Mouse (Mus musculus) spleen, postnatal 4 days (tissue): ENCODE data around the gene Slc8a1.

ENCODE experiments used
- DNase-seq, 2 experiments: peaks; one replicate each; pipeline ENCODE4 v3.0.0; 2022; ENCODE audit warnings: low spot score in 2 of 2

Gene Slc8a1

DNA sequence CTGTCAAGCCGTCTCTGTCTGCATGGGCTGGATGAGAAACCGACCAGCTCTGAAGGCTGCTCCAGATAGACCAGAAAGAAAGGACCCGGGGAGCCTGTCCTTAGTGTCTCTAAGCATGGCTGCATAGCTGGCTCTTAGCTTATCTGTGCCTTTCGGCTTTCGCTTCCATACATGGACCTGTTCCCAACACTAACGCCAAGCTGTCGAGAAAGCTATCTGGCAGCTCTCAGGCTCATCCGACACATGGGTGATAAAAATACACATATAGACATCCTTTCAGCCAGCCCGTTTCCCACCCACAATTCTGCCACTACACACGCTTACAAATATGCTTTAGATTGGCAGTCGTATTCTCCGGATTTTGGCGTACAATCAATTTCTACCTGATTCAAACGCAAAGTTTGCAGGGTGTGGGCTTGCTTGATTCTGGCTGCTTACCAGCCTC is at the start of gene Slc8a1:
TSS of gene Slc8a1 (minus strand) at position 67 of the 445 bp plus-strand sequence.
- no peak for DNase-seq

DNA sequence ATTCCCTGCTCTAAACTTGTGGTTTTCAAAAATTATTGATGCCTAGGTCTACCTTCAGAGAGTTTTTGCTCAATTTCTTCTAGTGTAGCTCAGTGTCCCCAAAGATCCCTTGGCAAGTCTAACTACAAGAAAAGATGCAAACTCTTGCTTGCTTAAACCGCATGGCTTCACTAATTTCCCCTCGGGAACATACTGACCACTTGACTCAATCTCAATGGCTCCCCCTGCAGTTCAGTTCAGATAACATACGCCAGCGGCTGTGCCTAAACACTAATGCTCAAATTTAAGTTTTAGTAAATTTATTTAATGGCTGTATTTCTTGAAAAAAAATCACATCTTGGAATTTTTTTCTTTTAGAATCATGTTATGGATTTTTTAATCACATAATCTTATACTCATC is 49.2 kb upstream of the Slc8a1 start:
- DNase-seq: peak in 1 of 2 experiments; percentile 24

DNA sequence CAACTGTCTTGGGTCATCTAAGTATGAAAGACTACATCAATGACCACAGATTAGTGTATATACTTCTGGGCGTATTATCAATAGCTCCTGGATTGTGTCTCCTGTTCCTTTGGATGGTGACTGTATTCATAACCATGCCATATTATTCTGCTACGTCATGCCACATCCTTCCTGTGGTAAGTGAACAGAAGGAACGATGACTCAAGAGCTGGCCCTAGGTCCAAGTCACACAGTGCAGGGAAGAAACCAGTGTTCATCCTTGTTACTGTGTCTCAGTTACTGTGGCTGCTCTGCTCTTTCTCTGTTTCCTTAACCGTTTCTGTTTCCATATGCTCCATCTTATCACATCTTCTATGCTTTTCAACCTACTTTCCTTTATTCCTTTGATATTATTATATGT is 44.1 kb upstream of the Slc8a1 start:
- DNase-seq: no peak

DNA sequence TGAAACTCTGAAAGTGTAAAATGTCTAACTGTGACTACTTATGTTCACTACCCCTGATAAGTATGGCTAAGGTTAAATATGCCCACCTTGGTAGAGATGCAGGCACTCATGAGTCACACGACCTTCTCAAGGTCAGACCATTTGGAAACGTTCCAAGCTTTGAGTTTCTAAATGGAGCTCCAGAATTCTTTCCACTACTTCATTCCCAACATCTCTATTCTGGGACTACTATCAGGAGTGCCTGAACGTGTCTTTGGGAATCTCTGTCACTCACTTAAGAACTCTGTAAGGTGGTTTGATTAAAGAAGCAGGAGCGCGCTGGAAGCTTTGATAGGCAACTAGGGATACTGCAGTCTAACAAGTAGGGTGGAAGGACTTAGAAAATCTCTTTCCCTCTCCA is 43.3 kb upstream of the Slc8a1 start:
- no peak for DNase-seq

DNA sequence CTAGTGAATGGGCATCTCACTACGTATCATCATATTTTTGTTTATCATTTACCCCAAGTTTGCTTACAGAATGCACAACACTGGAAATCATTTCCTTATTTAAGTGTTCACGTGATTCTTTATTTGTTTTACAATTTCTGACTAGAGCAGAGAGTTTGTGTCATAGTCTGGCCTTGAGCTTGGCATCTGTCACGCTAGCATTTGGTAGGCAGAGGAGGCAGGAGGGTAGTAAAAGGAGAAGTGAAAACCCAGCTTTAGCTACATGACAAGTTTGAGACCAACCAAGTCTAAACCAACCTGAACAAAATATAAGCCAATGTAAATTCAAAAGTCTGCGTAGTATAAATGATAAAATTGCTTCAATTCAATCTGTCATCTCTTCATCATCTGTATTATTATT is 41.7 kb upstream of the Slc8a1 start:
- no peak for DNase-seq

DNA sequence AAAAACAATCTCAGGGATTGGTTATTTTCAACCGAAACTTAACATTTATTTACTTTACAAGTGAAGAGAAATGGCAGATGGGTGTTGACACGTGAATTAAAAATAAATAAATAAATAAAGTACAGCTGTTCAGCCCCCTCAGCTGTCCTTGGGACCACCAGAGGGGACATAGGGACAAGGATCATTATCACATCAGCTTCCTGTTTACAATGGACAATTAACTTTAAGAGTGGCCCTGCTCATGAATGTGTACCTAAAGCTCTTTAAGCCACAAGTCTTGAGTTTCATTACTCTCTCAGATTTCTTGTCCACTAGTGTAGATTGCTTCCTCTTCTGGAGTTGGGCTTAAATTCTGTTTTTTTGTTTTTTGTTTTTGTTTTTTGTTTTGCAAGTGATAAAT is 12.5 kb upstream of the Slc8a1 start:
- no peak for DNase-seq

DNA sequence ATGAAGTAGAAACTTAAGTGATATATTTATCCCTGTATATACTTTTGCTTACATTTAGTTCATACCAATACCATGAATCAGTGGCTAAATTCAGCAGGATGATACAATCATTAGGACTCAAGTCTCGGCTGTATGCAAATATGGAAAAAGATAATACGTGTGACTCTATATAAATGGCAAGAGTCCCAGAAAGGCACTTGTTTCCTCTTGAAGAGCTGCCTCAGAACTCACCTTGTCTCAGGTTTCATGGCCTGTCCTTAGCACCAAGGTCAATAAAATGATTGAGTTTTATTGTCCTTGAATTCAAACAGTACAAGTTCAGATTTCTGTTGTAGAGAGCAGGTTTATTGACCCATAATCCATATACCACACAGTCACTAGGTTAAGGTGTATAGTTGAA is 4.9 kb upstream of the Slc8a1 start:
- DNase-seq: no peak

DNA sequence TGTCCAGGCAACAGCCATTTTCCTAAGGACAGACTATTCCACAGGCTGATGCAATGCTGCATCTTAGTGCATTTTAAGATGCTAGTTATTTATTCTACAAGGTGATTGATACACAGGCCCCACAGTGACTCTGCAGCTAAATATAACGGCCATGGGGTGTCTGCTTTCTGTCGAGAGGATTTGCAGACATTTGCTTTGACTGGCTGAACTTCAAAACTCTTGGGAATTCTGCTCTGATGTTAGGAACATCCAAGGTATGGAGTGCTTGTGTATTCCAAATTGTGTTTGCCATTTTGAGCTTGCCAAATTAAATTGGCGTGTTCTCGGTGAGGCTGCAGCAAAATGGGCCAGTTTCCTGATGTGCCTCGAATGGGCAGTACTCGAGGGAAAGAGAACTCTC is 2.4 kb upstream of the Slc8a1 start:
- no peak for DNase-seq

DNA sequence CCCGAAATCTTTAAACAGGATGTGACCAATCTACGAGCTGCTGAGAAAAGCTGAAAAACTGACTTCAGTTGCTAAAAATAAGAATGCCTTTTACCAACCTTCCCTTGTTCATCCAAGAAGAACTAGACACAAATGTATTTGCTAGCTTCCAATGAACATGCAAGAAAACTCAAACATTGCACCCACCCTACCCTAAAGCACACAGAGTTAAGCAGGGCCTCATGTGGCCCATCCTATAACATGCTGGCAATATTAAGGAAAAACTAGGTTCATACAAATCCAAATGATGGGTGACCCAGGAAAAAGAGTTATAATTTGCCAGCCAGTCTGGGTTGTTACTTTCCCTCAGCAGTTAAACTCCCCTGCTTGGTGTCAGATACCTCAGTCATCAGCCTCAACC is 398 bp downstream of the Slc8a1 start:
- DNase-seq: no peak

DNA sequence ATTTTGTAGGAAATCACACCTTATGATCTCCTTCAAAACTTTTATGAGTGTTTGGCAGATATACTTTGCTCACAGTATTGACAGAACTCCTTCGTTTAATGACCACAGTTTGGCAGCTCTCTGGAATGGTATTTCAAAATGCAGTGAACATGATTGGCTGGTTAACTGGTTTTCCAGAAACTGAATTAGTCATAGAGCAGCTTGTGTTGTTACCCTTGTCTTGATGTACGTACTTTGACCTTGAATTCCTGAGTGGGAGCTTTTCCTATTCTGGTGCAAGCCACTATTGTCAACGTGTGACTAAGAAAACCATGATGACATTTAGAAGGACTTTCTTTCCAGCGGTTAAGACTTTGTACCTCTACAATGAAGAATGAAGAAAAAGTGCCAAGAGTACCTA is 868 bp downstream of the Slc8a1 start:
- no peak for DNase-seq

DNA sequence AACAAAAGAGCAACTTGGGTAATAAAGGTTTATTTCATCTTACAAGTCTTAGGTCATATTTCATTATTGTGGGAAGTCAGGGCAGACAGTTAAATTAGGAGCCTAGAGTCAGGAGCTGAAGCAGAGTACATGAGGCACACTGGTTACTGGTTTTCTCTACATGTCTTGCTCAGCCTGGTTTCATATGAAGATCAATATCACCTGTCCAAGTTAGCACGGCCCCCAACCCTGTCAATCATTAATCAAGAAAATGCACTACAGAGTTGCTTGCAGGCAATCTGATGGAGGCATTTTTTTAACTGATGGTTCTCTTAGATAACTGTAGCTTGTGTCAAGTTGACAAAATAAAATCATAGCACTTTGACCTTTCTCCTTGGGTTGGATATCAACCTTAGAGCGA is 2.6 kb downstream of the Slc8a1 start:
- no peak for DNase-seq

DNA sequence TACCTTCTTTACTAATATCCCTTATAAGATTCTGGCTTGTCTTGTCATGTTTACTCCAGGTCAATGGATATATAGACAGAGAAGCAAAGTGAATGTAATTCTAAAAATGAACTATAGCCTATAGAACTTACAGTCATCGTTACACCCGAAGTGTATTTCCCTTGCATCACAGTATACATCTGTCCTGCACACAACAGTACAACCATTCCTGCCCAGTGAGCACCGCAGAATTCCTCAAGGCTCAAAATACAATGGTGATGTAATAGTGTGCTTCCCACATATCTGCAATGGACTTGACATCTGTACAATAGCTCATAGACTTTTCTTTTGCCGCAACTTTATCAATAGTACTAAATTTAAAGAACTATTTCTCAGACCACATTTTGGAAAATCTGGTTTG is 8.3 kb downstream of the Slc8a1 start:
- DNase-seq: no peak

DNA sequence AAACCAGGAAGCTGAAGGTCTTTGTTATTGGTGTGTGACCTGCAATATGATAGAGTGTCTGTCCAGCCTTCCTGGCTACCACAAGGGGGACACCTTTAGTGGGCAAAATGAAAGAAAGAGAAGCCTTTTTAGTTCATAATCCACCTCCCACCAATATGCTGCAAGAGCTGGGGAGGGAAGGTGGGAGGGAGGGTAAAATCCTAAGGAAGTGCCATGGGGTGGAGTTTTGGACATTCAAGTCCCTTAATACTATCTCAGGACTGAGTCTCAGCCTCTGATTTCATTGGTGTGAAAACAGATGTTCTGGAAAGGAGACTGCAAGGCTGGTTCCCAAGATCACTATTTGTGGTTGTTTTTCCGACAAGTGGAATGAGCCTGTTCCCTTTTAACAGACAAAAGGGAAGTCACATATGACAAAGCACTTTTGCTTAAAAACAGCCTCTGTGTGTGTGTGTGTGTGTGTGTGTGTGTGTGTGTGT is 25.9 kb downstream of the Slc8a1 start:
- no peak for DNase-seq

DNA sequence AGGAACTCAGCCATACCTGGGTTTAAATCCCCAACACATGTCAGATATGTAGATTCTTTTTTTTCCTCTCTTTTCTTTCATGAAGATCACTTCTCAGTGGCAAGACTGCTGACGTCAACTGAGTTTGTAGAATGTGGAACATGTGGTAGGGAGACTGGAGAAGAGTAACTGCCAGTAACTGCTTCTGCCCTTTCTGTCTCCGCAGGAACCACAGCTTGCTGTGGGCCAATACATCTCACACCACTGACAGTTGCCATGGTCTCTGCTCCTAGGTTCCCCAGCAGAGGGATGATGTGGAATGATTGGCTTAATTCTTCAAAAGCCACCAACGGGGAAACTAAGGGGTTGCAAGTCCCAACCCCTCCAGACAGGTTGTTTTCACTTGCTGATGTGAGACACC is 33.4 kb downstream of the Slc8a1 start:
- no peak for DNase-seq

DNA sequence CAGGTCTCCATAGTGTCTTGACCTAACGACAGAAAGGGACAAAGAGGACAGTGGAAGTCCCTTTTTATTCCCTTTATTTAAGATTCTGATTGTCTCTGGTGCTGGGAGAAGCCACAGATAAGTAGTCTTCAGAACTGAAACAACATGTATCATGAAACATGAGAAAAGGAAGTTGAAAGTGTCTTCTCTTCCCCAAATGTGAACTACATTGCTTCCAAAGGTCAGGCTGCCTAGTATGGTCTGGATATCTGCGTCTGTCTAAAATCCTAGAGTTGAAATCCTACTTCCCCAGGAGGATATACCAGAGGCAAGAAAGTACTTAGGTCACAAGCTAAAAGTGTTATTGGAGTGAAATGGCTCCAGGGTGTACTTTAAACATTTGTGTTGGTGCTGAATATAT is 34.9 kb downstream of the Slc8a1 start:
- no peak for DNase-seq

DNA sequence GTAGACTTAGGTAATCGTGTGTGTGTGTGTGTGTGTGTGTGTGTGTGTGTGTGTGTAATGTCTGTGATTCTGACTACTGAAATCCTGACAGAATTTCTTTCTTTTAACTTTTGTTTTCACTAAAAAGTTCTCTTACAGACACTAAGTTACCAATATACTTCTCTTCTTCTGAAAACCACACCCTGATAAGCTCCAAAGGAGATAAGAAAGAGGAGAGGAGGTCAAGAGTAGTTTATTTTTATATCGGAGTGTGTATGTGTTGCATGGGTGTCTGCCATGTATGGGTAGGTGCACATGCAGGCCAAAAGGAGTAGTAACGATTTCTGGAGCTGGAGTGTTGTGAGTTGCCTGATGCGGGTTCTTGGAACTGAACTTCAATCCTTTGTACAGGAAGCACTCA is 36.5 kb downstream of the Slc8a1 start:
- no peak for DNase-seq

DNA sequence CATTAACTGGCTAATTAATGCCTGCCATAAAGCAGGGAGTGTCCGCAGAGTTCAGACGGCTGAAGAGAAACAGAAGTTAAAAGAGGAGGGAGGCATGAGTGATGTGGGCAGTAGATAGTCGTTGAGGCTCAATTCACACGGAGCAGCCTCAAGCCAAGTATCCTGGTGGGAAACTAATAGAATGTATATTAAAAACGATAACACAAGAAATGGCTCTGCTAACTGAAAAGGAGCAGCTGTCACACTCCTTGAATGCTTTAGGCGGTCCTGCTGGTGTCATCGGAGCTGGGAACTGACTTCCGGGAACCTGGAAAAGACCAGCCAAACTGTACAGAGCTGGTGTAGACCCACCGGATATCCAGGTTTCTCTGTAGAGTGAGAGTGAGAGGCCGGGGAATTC is 39.4 kb downstream of the Slc8a1 start:
- DNase-seq: no peak

DNA sequence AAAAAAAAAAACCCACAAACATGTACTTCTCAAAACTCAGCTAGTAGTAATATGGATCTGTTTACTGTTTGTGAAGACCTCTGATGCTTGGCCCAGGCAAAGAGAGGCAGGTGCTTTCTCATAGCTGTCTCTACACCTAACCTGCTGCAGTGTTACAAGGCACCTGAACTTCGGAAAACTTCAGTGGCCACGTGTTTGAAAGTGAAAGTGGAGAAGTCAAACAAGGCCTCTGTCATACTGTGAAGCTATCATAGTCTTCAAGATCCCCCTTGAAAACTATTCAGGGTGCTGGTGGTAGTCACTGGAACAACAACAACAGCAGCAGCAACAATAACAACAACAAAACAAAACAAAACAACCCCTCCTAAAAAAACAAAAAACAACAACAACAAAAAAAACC is 40.5 kb downstream of the Slc8a1 start:
- no peak for DNase-seq

DNA sequence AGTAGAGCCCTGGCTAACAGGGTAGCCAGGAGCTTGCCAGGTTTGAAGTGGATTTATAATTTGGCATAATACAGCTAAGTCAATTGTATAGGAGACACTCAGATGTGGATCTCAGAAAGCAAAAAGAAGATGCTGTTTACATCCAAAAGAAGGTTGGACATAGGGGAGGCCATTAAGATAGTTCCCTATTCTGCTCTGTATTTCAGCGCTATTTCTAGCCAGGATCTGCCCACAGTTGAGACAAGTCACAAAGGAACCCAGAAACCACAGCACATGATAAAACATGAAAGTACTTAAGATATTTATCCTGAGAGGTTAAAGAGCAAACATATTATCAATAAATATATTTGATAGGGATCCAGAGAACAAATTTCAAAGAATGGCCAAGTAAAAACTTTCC is 43.2 kb downstream of the Slc8a1 start:
- DNase-seq: no peak

DNA sequence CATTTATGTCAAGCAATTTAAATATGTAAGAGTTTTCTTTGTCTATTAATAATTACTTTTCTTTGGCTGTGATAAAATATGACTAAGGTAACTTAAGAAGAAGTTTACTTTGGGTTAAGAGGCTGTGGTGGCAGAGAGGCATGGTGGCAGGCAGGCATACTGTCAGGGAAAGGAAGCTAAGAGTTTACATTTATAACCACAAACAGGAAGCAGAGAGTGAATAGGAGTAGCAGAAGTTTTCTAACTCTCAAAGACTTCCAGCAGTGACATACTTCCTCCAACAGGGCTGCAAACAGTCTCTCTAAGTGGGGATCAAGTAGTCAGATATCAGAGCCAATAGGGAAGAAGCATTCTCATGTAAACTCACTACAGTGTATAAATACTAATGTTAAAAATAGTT is 58.6 kb downstream of the Slc8a1 start:
- no peak for DNase-seq

DNA sequence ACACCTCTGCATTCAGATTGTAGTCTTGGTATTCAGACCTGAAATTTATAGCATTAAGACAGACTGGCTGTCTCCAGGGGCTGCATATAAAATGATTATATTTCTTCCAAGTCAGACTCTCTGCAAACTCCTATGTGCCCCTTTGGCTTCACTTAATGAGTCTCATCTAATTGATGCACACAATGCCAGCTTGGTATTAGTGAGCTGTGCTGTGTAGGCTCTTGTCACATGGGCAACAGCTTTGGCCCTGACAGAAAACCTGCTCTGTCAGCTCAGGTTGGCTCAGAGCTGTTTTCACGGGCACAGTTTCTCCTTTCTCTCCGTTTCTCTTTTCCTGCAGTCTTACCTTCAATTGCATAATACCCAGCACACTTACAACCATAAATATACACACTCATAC is 60.7 kb downstream of the Slc8a1 start:
- no peak for DNase-seq

DNA sequence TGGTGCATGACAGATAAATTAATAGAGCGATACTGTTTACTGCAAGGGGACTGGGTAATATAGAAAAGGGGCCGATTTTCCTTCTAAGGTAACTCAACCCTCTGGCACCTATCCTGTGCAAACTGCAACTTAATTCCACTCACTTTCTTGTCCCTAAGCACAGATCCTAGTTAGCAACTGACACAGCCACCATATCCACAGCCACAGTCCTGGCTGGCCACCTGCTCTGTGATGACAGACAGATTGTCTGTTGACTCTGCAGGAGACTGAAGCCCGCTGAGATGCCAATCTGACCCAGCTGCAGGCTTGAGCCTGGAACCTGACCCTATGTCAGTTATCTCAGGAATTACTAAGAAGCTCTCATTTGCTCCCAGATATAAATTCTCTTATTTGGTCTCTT is 62.0 kb downstream of the Slc8a1 start:
- DNase-seq: no peak

DNA sequence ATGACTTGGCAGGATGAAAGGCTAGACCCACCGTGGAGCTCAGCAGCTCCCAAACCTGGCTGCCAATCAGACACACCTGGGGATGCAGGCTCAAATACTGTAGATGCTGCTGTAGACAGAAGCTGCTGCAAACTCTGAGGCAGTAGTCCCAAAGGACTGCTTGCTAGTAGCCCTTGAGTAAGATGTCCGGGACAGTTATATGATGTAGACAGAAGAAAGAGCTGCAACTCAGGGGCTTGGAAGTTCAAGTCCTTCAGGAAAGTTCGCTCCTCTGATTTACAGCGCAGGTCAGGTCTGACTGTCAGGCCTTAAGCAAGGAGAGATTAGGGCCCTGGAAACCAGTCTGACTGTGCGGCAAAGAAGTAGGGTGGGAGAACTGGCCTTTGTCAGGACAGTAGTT is 66.9 kb downstream of the Slc8a1 start:
- no peak for DNase-seq

DNA sequence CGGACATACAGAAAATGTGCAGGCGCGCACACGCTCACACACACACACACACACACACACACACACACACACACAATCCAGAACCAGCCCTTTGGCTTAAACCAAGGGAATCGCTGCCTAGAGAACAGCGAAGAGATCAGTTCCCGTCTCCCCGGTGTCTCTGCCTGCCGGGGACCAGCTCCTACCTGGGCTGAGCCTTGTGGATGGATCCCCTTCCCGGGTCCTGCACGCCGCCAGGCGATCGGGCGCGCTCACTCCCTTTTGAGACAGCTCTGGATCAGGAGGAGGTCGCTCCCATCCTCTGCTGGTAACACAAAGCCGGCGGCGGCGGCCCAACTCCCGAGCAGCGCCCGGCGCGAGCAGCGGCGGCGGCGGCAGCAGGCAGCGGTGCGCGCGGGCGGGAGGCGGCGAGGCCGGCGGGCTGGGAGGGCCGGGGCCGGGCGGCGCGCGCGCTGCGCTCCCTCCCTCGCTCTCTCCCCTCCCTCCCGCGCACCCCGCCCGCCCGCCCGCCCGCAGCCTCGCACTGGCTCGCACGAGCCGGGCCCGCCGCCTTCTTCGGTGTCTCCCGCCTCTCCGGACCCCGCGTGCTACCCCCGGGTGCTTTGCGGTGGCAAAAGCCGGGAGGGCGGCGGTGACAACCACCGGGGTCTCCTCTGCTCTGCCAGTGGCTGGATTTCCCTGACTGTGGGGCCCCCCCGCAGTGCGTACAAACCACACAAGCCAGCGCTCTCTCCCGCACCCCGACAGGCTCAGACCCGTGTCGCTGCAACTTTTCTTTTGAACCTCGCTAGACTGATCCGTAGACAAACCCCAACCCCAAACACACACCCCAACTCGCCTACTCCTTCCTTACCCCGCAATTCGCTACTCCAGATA is 68.1 kb downstream of the Slc8a1 start:
- peak; percentile 21 to 68 for DNase-seq
